ENCODE assay signal across 8 mouse cellular contexts in the genomic region with DNA sequence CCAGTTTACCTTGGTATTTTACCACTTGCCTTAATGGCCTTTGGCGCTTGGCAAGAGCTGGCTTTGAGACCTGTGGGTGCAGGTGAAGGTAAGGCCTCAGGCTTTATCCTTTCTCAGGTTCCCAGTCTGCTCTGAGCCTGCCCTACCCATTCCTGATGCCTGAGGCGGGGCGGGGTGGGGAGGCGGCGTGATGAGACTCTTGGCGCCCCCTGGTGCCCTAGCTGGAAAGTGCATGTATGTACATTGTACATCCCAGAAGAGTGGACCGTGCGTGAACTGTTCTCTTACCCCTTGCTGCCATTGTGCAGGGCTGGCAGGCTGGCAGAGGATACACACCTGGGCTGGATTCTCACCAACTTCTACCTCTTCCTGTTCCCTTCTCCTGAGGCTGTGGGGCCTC. TPM values are rescaled to one million over a fixed set of nuclear protein-coding genes. Genes with fewer than 3 reads are reported as not detected.
A peak's percentile ranks its signal among the peaks of the same experiment; 100 is the strongest.
DNase-seq lines count a peak whose midpoint lies in the region; ATAC-seq and TF ChIP-seq lines count a peak whose summit lies in the region.

No protein-coding gene starts in this region.

- H3K4me3 ChIP-seq in bone marrow macrophage, adult 2 months (ENCODE audit: insufficient read depth, low read length): no peak overlapping the region
- no peak overlapping the region for H3K4me3 ChIP-seq in embryonic fibroblast, embryonic 13.5 days (ENCODE audit: insufficient read depth, low read length)
- H3K4me3 ChIP-seq in heart, postnatal 0 days (ENCODE audit: low read depth, low read length): no peak overlapping the region
- H3K4me3 ChIP-seq in lung, adult 2 months (replicated peaks; ENCODE audit: extremely low read depth, low read depth, low read length): no peak overlapping the region
- H3K4me3 ChIP-seq in neural tube, embryonic 15.5 days (replicated peaks): no peak overlapping the region

- 2% methylated on average over 8 of the region's 8 CpGs for WGBS in heart, postnatal 0 days
- 3% methylated on average over 8 of the region's 8 CpGs for WGBS in lung, adult 2 months
- 3% methylated on average over 8 of the region's 8 CpGs for WGBS in neural tube, embryonic 15.5 days

- H3K4me2 ChIP-seq in heart, postnatal 0 days (ENCODE audit: low read depth, low read length): no peak overlapping the region
- no peak overlapping the region for H3K4me2 ChIP-seq in neural tube, embryonic 15.5 days

- DNase-seq in ES-CJ7 (ENCODE audit: low read depth, low spot score): peak; percentile 84
- DNase-seq in heart, postnatal 0 days (ENCODE audit: low spot score): peak; percentile 62
- peak; percentile 84 to 94 for DNase-seq in kidney, postnatal 36 days
- DNase-seq in lung, adult 2 months: peak; percentile 81
- peak; percentile 83 for DNase-seq in thymus, postnatal 14 days

- no peaks in the 10 kb centered on the region for H3K9me3 ChIP-seq in heart, postnatal 0 days (replicated peaks; ENCODE audit: control insufficient read depth, low read length)
- H3K9me3 ChIP-seq in neural tube, embryonic 15.5 days (replicated peaks): no peaks in the 10 kb centered on the region

- no peak overlapping the region for H3K9ac ChIP-seq in heart, postnatal 0 days (replicated peaks; ENCODE audit: low read depth, low read length)
- no peak overlapping the region for H3K9ac ChIP-seq in neural tube, embryonic 15.5 days (replicated peaks)

- H3K27ac ChIP-seq in bone marrow macrophage, adult 2 months (ENCODE audit: insufficient read depth, low read depth, low read length): no peak overlapping the region
- H3K27ac ChIP-seq in embryonic fibroblast, embryonic 13.5 days (ENCODE audit: insufficient read depth, low read length): no peak overlapping the region
- H3K27ac ChIP-seq in heart, postnatal 0 days (ENCODE audit: low read depth): no peak overlapping the region
- H3K27ac ChIP-seq in neural tube, embryonic 15.5 days (replicated peaks): no peak overlapping the region

- H3K27me3 ChIP-seq in heart, postnatal 0 days (ENCODE audit: control insufficient read depth, insufficient read depth, low read length): no peaks in the 10 kb centered on the region
- peaks cover 10% of the 10 kb centered on the region for H3K27me3 ChIP-seq in neural tube, embryonic 15.5 days (replicated peaks)

- peaks cover 19% of the 10 kb centered on the region for H3K36me3 ChIP-seq in heart, postnatal 0 days (replicated peaks; ENCODE audit: control insufficient read depth, insufficient read depth, low read length)
- H3K36me3 ChIP-seq in neural tube, embryonic 15.5 days: peaks cover 3% of the 10 kb centered on the region; the same call in 1 of the 2 replicates

- TF ChIP-seq EP300 in heart, postnatal 0 days (IDR thresholded peaks at IDR 0.05; ENCODE audit: low read depth): no peak

- TF ChIP-seq POLR2A in bone marrow macrophage, adult 2 months (IDR thresholded peaks at IDR 0.05; ENCODE audit: borderline replicate concordance, low read depth, low read length): no peak
- no peak for TF ChIP-seq POLR2A in embryonic fibroblast, embryonic 13.5 days (IDR thresholded peaks at IDR 0.05; ENCODE audit: low read depth, low read length)
- TF ChIP-seq POLR2A in lung, adult 2 months (IDR thresholded peaks at IDR 0.05; ENCODE audit: borderline replicate concordance, extremely low read depth, low read depth, low read length): no peak

- H3K4me1 ChIP-seq in bone marrow macrophage, adult 2 months (ENCODE audit: control insufficient read depth, insufficient read depth, low read length): 0 out of 2 replicates have a peak, but pooled peaks cover 2% of the 10 kb centered on the region
- H3K4me1 ChIP-seq in embryonic fibroblast, embryonic 13.5 days (ENCODE audit: control insufficient read depth, insufficient read depth, low read length): no peaks in the 10 kb centered on the region
- H3K4me1 ChIP-seq in heart, postnatal 0 days (ENCODE audit: control insufficient read depth, insufficient read depth): no peaks in the 10 kb centered on the region
- H3K4me1 ChIP-seq in lung, adult 2 months (ENCODE audit: control insufficient read depth, insufficient read depth, low read length): no peaks in the 10 kb centered on the region
- H3K4me1 ChIP-seq in neural tube, embryonic 15.5 days: peaks cover 9% of the 10 kb centered on the region; the same call in 1 of the 2 replicates

- peak; percentile 86 for ATAC-seq in heart, postnatal 0 days (ENCODE audit: insufficient read depth, low read depth)
- ATAC-seq in neural tube, embryonic 15.5 days (ENCODE audit: low FRiP score): peak; percentile 68

- peak; percentile 71 for TF ChIP-seq CTCF in bone marrow macrophage, adult 2 months (IDR thresholded peaks at IDR 0.05; ENCODE audit: low read depth, low read length)
- TF ChIP-seq CTCF in embryonic fibroblast, embryonic 13.5 days (IDR thresholded peaks at IDR 0.05; ENCODE audit: borderline replicate concordance, insufficient read depth, low read length): peak; percentile 79
- TF ChIP-seq CTCF in heart, postnatal 0 days (IDR thresholded peaks at IDR 0.05; ENCODE audit: low read depth): peak; percentile 79
- TF ChIP-seq CTCF in lung, adult 2 months (IDR thresholded peaks at IDR 0.05; ENCODE audit: insufficient read depth, low read length): peak; percentile 76

RNA-seq across cellular contexts. Expression of a gene that starts 16.8 kb away (rescaled TPM):
- polyA plus RNA-seq in bone marrow macrophage, adult 2 months (2012; ENCODE audit: insufficient read depth, insufficient read length, missing spikeins): 178 and 180 TPM in 2 replicates
- polyA plus RNA-seq in embryonic fibroblast, embryonic 13.5 days (2011; ENCODE audit: insufficient read length, low read depth, missing spikeins): 0.25 and 0.63 TPM in 2 replicates
- 2.0 and 2.1 TPM in 2 replicates for total RNA-seq in heart, postnatal 0 days (2014; rRNA removed; ENCODE audit: low replicate concordance)
- polyA plus RNA-seq in heart, postnatal 0 days (2015; fragmentation: Nextera tagmentation; extraction: Ambion mirVana): 0.93 and 1.0 TPM in 2 replicates
- 52.3 and 58.3 TPM in 2 replicates for polyA plus RNA-seq in lung, adult 2 months (2012; rRNA removed)
- 28.2 and 28.8 TPM in 2 replicates for polyA plus RNA-seq in neural tube, embryonic 15.5 days (2015; fragmentation: Nextera tagmentation; extraction: Ambion mirVana)

RNA-seq across cellular contexts. Expression of a gene that starts 32.0 kb away (rescaled TPM):
- 124 and 126 TPM in 2 replicates for polyA plus RNA-seq in bone marrow macrophage, adult 2 months (2012; ENCODE audit: insufficient read depth, insufficient read length, missing spikeins)
- 401 and 426 TPM in 2 replicates for polyA plus RNA-seq in embryonic fibroblast, embryonic 13.5 days (2011; ENCODE audit: insufficient read length, low read depth, missing spikeins)
- total RNA-seq in heart, postnatal 0 days (2014; rRNA removed; ENCODE audit: low replicate concordance): 156 and 210 TPM in 2 replicates
- polyA plus RNA-seq in heart, postnatal 0 days (2015; fragmentation: Nextera tagmentation; extraction: Ambion mirVana): 109 and 122 TPM in 2 replicates
- polyA plus RNA-seq in lung, adult 2 months (2012; rRNA removed): 257 and 302 TPM in 2 replicates
- polyA plus RNA-seq in neural tube, embryonic 15.5 days (2015; fragmentation: Nextera tagmentation; extraction: Ambion mirVana): 70.3 and 78.7 TPM in 2 replicates

RNA-seq across cellular contexts. Expression of a gene that starts 52.8 kb away (rescaled TPM):
- 14.0 and 17.5 TPM in 2 replicates for polyA plus RNA-seq in bone marrow macrophage, adult 2 months (2012; ENCODE audit: insufficient read depth, insufficient read length, missing spikeins)
- 15.9 and 20.1 TPM in 2 replicates for polyA plus RNA-seq in embryonic fibroblast, embryonic 13.5 days (2011; ENCODE audit: insufficient read length, low read depth, missing spikeins)
- 17.2 and 25.4 TPM in 2 replicates for total RNA-seq in heart, postnatal 0 days (2014; rRNA removed; ENCODE audit: low replicate concordance)
- polyA plus RNA-seq in heart, postnatal 0 days (2015; fragmentation: Nextera tagmentation; extraction: Ambion mirVana): 9.6 and 9.7 TPM in 2 replicates
- polyA plus RNA-seq in lung, adult 2 months (2012; rRNA removed): 18.3 and 25.4 TPM in 2 replicates
- 33.6 and 36.4 TPM in 2 replicates for polyA plus RNA-seq in neural tube, embryonic 15.5 days (2015; fragmentation: Nextera tagmentation; extraction: Ambion mirVana)

RNA-seq across cellular contexts. Expression of a gene that starts 54.5 kb away (rescaled TPM):
- 0.13 and 0.16 TPM in 2 replicates for polyA plus RNA-seq in bone marrow macrophage, adult 2 months (2012; ENCODE audit: insufficient read depth, insufficient read length, missing spikeins)
- 25.7 and 33.6 TPM in 2 replicates for polyA plus RNA-seq in embryonic fibroblast, embryonic 13.5 days (2011; ENCODE audit: insufficient read length, low read depth, missing spikeins)
- total RNA-seq in heart, postnatal 0 days (2014; rRNA removed; ENCODE audit: low replicate concordance): 6.0 and 9.7 TPM in 2 replicates
- 2.6 and 2.7 TPM in 2 replicates for polyA plus RNA-seq in heart, postnatal 0 days (2015; fragmentation: Nextera tagmentation; extraction: Ambion mirVana)
- 0.53 and 0.84 TPM in 2 replicates for polyA plus RNA-seq in lung, adult 2 months (2012; rRNA removed)
- 18.6 and 19.2 TPM in 2 replicates for polyA plus RNA-seq in neural tube, embryonic 15.5 days (2015; fragmentation: Nextera tagmentation; extraction: Ambion mirVana)

Comparison
In these comparisons a context has a peak if more than half of its experiments do, and no peak if none do; other contexts are left out.
1. RNA of a gene that starts 16.8 kb away (polyA plus RNA-seq): 178 to 180 TPM in bone marrow macrophage, adult 2 months, 52.3 to 58.3 TPM in lung, adult 2 months and 28.2 to 28.8 TPM in neural tube, embryonic 15.5 days; 0.93 to 1.0 TPM in heart, postnatal 0 days and 0.25 to 0.63 TPM in embryonic fibroblast, embryonic 13.5 days; every median in the first group is over 10 times any median in the second.
2. Peak in every context shown above with its lines, with median percentiles within 50 percentile points of each other: DNase-seq and CTCF ChIP-seq.